Mouse (Mus musculus) small intestine, adult 2 months (tissue): Measurements from ENCODE around the gene Fv1. TPM values are rescaled to one million over a fixed set of nuclear protein-coding genes. Genes with fewer than 3 reads are reported as not detected.
"Not testable (repeated sequence)": the region's sequence is repeated elsewhere in the genome, so short reads cannot be mapped to it uniquely, and the experiment has no call there.

Experiments
- H3K27ac ChIP-seq: fragments of 200-500 bp; 2 replicates; pipeline ENCODE4 v1.5.1; 2012; ENCODE audit warnings: low read depth, low read length, control low read depth, inconsistent platforms; ENCODE audit not compliant: insufficient read depth
- H3K27me3 ChIP-seq: fragments of 200-500 bp; 2 replicates; pipeline ENCODE4 v1.6.1; 2012; ENCODE audit warnings: mild to moderate bottlenecking, moderate library complexity, low read length, inconsistent platforms; ENCODE audit not compliant: control insufficient read depth, insufficient read depth
- H3K36me3 ChIP-seq: fragments of 200-500 bp; 2 replicates; pipeline ENCODE4 v1.6.1; 2012; ENCODE audit warnings: mild to moderate bottlenecking, low read length, control low read depth, inconsistent platforms; ENCODE audit not compliant: control insufficient read depth, insufficient read depth
- H3K4me1 ChIP-seq: fragments of 200-500 bp; 2 replicates; pipeline ENCODE4 v1.6.1; 2012; ENCODE audit warnings: low read length, inconsistent platforms, mixed read lengths; ENCODE audit not compliant: control insufficient read depth, insufficient read depth, insufficient read length
- H3K4me3 ChIP-seq: fragments of 200-500 bp; 2 replicates; pipeline ENCODE4 v1.5.1; 2012; ENCODE audit warnings: low read depth, mild to moderate bottlenecking, control low read depth, inconsistent platforms, low read length, moderate library complexity
- CTCF ChIP-seq: fragments of 200-500 bp; IDR thresholded peaks from 2 replicates; pipeline ENCODE4 v1.5.1; 2012; ENCODE audit warnings: low read depth, mild to moderate bottlenecking, control low read depth, inconsistent platforms, low read length, moderate library complexity, mixed read lengths; ENCODE audit not compliant: insufficient replicate concordance, insufficient read length; ENCODE audit errors: extremely low read depth
- POLR2A ChIP-seq: fragments of 200-500 bp; IDR thresholded peaks from 2 replicates; pipeline ENCODE4 v1.6.1; 2012; ENCODE audit warnings: low read depth, mild to moderate bottlenecking, control low read depth, inconsistent platforms, low read length, moderate library complexity
- WGBS: fragments of 180-500 bp; shearing (Covaris S2); methylation state at CpG from one replicate; pipeline ENCODE4 v1.1.7; 2018; 5-methylcytosine and 5-hydroxymethylcytosine counted together
- polyA plus RNA-seq: library from polyadenylated mRNA; depleted of rRNA; stranded (reverse); fragments of >200 nt; gene quantifications from 2 replicates; pipeline ENCODE4 v1.2.3, GENCODE M21; 2012; rRNA removed

Gene Fv1
- 0.41 and 0.58 TPM in 2 replicates for polyA plus RNA-seq

- Histone ChIP-seq H3K4me3 (peak within 1 kb of the TSS; percentile 76), H3K27me3 (no peaks in the 10 kb centered on the region), H3K27ac (peak within 1 kb of the TSS; percentile 65), H3K4me1 (peaks cover 15% of the 10 kb centered on the region; the same call in 1 of the 2 replicates), H3K36me3 (peaks cover 21% of the 10 kb centered on the region)
- under 1% methylated on average over 30 of the region's 30 CpGs for WGBS
- TF ChIP-seq POLR2A: peak; percentile 71; the same call in 1 of the 2 replicates
- TF ChIP-seq CTCF: no peak
Measured at GRCm38 (mm10) chr4:147868450-147869031, at the start of gene Fv1, which contains the start of gene Miip. Fv1 (plus strand) TSS chr4:147868979. Miip (minus strand) TSS chr4:147868816.

- not testable (repeated sequence) for H3K27ac ChIP-seq, H3K27me3 ChIP-seq, H3K36me3 ChIP-seq, H3K4me3 ChIP-seq, H3K4me1 ChIP-seq
- 74% methylated on average over 7 of the region's 7 CpGs for WGBS
Measured at GRCm38 (mm10) chr4:147819659-147820058, 49.1 kb upstream of the Fv1 start.

DNA sequence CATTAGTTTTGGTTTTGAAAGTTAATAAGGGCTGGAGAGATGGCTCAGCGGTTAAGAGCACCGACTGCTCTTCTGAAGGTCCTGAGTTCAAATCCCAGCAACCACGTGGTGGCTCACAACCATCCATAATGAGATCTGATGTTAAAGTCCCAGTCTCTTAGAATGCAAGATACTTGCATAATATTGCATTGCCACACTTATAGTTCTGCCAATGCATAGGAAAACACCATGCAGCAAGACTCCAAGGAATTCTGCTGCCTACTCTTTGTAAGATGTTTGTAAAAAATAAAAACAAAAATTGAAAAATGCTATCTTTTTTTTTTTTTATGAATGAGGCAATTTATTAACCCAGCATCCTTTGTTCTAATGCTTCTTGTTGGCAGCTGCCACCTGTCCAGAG is 47.4 kb upstream of the Fv1 start:
- WGBS: 84% methylated on average over 3 of the region's 3 CpGs
- H3K27ac ChIP-seq, H3K4me1 ChIP-seq, H3K27me3 ChIP-seq, H3K4me3 ChIP-seq, H3K36me3 ChIP-seq: not testable (repeated sequence)

DNA sequence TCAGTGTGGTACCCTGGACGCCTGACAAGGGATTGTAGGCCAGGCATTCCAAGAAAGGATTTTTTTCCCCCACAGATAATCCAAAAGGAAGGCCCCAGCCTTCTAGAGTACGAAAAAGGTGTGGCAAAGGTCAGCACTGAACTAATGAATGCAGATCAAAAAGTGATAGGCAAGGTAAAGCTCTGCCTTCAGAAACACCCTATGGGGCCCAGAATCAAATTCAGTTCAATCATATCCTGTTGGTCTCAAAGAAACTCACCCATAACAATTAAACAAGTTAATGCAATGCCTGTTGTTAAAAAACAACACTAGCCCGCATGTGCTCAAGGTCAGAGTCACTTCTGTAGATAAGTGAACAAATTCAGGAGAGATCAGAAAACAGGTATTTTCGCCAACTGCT is 44.4 kb upstream of the Fv1 start:
- Histone ChIP-seq H3K27ac (no peak overlapping the region), H3K4me1 (no peaks in the 10 kb centered on the region), H3K27me3 (no peaks in the 10 kb centered on the region), H3K4me3 (no peak overlapping the region), H3K36me3 (peaks cover 16% of the 10 kb centered on the region)
- WGBS: 96% methylated on average over 4 of the region's 4 CpGs
- TF ChIP-seq POLR2A: no peak
- TF ChIP-seq CTCF: no peak

DNA sequence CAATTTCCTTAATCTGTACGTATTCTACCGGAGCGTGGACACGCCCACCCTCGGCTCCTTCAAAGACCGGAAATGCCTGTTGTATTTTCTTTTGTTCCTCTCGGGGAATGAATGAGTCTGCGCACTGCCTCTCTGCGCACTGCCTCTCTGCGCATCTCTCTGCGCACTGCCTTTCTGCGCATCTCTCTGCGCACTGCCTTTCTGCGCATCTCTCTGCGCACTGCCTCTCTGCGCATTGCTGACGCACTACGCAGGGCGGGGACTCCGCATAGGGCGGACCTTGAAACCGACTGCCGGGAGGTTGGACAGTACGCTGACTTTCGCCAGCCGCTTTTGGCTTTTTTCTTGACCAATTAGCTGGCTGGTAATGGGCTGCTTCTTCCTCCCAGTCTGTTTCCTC is 29.5 kb upstream of the Fv1 start:
- H3K36me3 ChIP-seq: peaks cover 12% of the 10 kb centered on the region
- WGBS: over 99% methylated on average over 21 of the region's 26 CpGs
- not testable (repeated sequence) for H3K27ac ChIP-seq, H3K27me3 ChIP-seq, H3K4me3 ChIP-seq, H3K4me1 ChIP-seq

- peaks cover 12% of the 10 kb centered on the region for H3K36me3 ChIP-seq
- H3K4me1 ChIP-seq: no peaks in the 10 kb centered on the region
- H3K4me3 ChIP-seq: no peak overlapping the region
- no peaks in the 10 kb centered on the region for H3K27me3 ChIP-seq
- WGBS: 99% methylated on average over 3 of the region's 3 CpGs
- no peak for TF ChIP-seq CTCF
- H3K27ac ChIP-seq: no peak overlapping the region
Measured at GRCm38 (mm10) chr4:147842871-147843270, 25.9 kb upstream of the Fv1 start.

DNA sequence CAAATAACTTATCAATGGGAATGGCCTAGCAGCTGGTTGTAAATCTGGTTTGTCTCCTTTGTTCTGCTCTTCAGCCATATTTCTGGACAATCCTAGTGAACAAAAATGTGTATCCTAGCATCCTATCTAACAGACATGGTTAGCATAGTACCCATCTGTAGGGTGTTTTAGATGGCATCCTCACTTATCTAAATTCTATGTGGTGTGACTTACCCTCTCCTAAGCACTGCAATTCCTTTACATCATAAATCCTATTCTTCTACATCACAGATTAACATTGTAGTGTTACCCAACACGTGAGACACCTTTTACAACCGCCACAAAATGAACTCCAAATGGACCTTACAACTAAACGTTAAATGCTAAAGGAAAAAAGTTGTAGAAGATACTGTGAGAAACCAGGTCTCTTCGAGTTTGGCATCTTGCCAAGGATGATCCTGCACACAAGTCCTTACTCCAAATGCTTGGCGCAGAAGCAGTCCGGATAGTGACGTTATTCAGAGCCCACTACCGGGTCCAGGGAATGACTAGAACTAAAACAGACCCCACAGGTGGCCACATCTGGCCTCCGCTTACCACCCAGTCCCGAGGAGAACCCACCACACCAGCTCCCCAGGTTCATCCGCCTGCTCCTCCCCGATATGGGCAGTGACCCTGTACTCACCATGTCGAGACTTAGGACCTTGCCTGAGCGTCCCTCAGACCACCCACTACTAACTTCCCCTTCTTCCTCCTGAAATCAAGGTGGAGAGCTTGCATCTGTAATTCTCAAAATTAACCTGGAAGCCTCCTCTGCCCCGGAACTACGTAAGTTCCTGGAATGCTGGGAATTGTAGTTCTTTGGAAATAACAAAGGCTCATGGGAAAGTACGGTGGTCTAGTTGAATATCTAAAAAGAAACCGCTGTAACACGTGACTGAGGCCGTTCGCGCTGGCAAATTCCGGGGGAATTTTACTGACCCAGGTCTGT is 20.9 kb upstream of the Fv1 start, which contains the start of gene Zfp933:
Gene Zfp933 (minus strand): TSS at position 753 of the 970 bp plus-strand sequence.
- H3K36me3 ChIP-seq: peaks cover 2% of the 10 kb centered on the region
- H3K27ac ChIP-seq: no peak within 1 kb of the TSS
- no peaks in the 10 kb centered on the region for H3K27me3 ChIP-seq
- peak within 1 kb of the TSS; percentile 82 for H3K4me3 ChIP-seq
- TF ChIP-seq POLR2A: no peak
- no peak for TF ChIP-seq CTCF
- 2% methylated on average over 23 of the region's 23 CpGs for WGBS
- no peaks in the 10 kb centered on the region for H3K4me1 ChIP-seq
